Mouse (Mus musculus): Measurements from ENCODE around the gene Klf11.

Klf11 gene

GRCm38 (mm10) chr12:24705502-24706263, 54.6 kb downstream of the Klf11 start:
- DNase-seq: no peak

GRCm38 (mm10) chr12:24706764-24707479, 55.8 kb downstream of the Klf11 start:
- DNase-seq: no peak

GRCm38 (mm10) chr12:24707480-24707802, 56.4 kb downstream of the Klf11 start:
- no peak for DNase-seq

- peak; percentile 87 for DNase-seq
Observed at GRCm38 (mm10) chr12:24707954-24708823, 57.1 kb downstream of the Klf11 start, which contains the start of gene Rrm2. TSS of gene Rrm2 (plus strand) at chr12:24708241.

GRCm38 (mm10) chr12:24708824-24709218, 57.7 kb downstream of the Klf11 start:
- DNase-seq: no peak

GRCm38 (mm10) chr12:24709409-24709808, 58.3 kb downstream of the Klf11 start:
- no peak for DNase-seq

GRCm38 (mm10) chr12:24709831-24710508, 58.9 kb downstream of the Klf11 start:
- DNase-seq: no peak

GRCm38 (mm10) chr12:24710672-24711071, 59.6 kb downstream of the Klf11 start:
- no peak for DNase-seq
